In genomic region chr10:120624203-120624942, GRCm38 (mm10) we compare ENCODE assay signal across 15 mouse cellular contexts.
DNase-seq lines count a peak whose midpoint lies in the region; ATAC-seq and TF ChIP-seq lines count a peak whose summit lies in the region.
"Had no signal": no experiment of that assay in that cellular context is flagged by ENCODE, and none has a peak within 500 bp of the region (broad histone marks: within the 10 kb centered on the region; RNA-seq: fewer than 3 reads in every experiment).

No protein-coding gene starts in this region.

- H3K9ac ChIP-seq in limb, embryonic 14.5 days (ENCODE audit: low read depth, low read length, severe bottlenecking) = no peak overlapping the region
- H3K9ac ChIP-seq: liver, embryonic 15.5 days had no signal

- ATAC-seq in limb, embryonic 14.5 days (ENCODE audit: low FRiP score, low read depth) = 0 out of 2 replicates have a peak, but pooled peaks have one; percentile 44

- TF ChIP-seq POLR2A in limb, embryonic 14.5 days (IDR thresholded peaks at IDR 0.05; ENCODE audit: borderline replicate concordance, extremely low read depth, insufficient read depth, insufficient read length) = no peak

- peak; percentile 12 for DNase-seq in kidney, postnatal 10 days
- DNase-seq in kidney, postnatal 25 days = no peak
- peak; percentile 95 for DNase-seq in Muller cell, postnatal 12 days (ENCODE audit: inconsistent ontology term)
- DNase-seq in embryonic facial prominence, embryonic 10.5 days (ENCODE audit: low spot score) = peak; percentile 50
- DNase-seq in limb, embryonic 14.5 days (ENCODE audit: low spot score) = no peak
- no peak for DNase-seq in right cerebral cortex, postnatal 14 days
- no peak for DNase-seq in cerebellum, adult 11-12 months
- DNase-seq in urinary bladder, postnatal 36 days (ENCODE audit: low spot score in 2 of 2) = no peak
- DNase-seq: cerebellum, adult 9-10 months; heart, adult 2 months; heart, postnatal 14 days had no signal

- peaks cover 12% of the 10 kb centered on the region for H3K4me1 ChIP-seq in embryonic facial prominence, embryonic 10.5 days
- peaks cover 5% of the 10 kb centered on the region; the same call in 1 of the 2 replicates for H3K4me1 ChIP-seq in limb, embryonic 14.5 days (ENCODE audit: control insufficient read depth, insufficient read depth, low read length)
- H3K4me1 ChIP-seq: liver, embryonic 15.5 days; megakaryocyte, embryonic 14.5 days had no signal

- WGBS in embryonic facial prominence, embryonic 10.5 days = 63% methylated on average over 10 of the region's 10 CpGs
- 36% methylated on average over 10 of the region's 10 CpGs for WGBS in limb, embryonic 14.5 days

- no peaks in the 10 kb centered on the region for H3K27me3 ChIP-seq in embryonic facial prominence, embryonic 10.5 days (replicated peaks; ENCODE audit: low read depth, poor library complexity, severe bottlenecking)
- no peaks in the 10 kb centered on the region for H3K27me3 ChIP-seq in limb, embryonic 14.5 days (ENCODE audit: control insufficient read depth, insufficient read depth, low read length)
- H3K27me3 ChIP-seq: liver, embryonic 15.5 days; megakaryocyte, embryonic 14.5 days had no signal

- H3K9me3 ChIP-seq in embryonic facial prominence, embryonic 10.5 days = no peaks in the 10 kb centered on the region
- no peaks in the 10 kb centered on the region for H3K9me3 ChIP-seq in limb, embryonic 14.5 days (ENCODE audit: control insufficient read depth, low read length)
- H3K9me3 ChIP-seq: liver, embryonic 15.5 days; megakaryocyte, embryonic 14.5 days had no signal

- no peaks in the 10 kb centered on the region for H3K36me3 ChIP-seq in embryonic facial prominence, embryonic 10.5 days (replicated peaks)
- no peaks in the 10 kb centered on the region for H3K36me3 ChIP-seq in limb, embryonic 14.5 days (ENCODE audit: control insufficient read depth, insufficient read depth, low read length)
- H3K36me3 ChIP-seq: liver, embryonic 15.5 days had no signal

- no peak overlapping the region for H3K4me3 ChIP-seq in embryonic facial prominence, embryonic 10.5 days
- no peak overlapping the region for H3K4me3 ChIP-seq in limb, embryonic 14.5 days (replicated peaks; ENCODE audit: low read length)
- H3K4me3 ChIP-seq: erythroblast, embryonic 14.5 days; heart, adult 2 months; liver, embryonic 15.5 days; megakaryocyte, embryonic 14.5 days had no signal

- H3K27ac ChIP-seq in embryonic facial prominence, embryonic 10.5 days (replicated peaks) = no peak overlapping the region
- H3K27ac ChIP-seq in limb, embryonic 14.5 days (replicated peaks; ENCODE audit: low read depth, low read length) = no peak overlapping the region
- H3K27ac ChIP-seq: heart, adult 2 months; liver, embryonic 15.5 days; stomach, postnatal 0 days had no signal

- H3K4me2 ChIP-seq in limb, embryonic 14.5 days (replicated peaks; ENCODE audit: low read depth, low read length, severe bottlenecking) = no peak overlapping the region
- H3K4me2 ChIP-seq: liver, embryonic 15.5 days had no signal

Comparison
In these comparisons a context has a peak if more than half of its experiments do, and no peak if none do; other contexts are left out.
1. DNase-seq: peak in kidney, postnatal 10 days (single experiment), Muller cell, postnatal 12 days (single experiment) and embryonic facial prominence, embryonic 10.5 days (single experiment); none in kidney, postnatal 25 days (0 of 2), limb, embryonic 14.5 days (single experiment), right cerebral cortex, postnatal 14 days (single experiment), cerebellum, adult 11-12 months (single experiment) and urinary bladder, postnatal 36 days (0 of 2).